Mouse (Mus musculus): Measurements from ENCODE around the gene Lypla2. TPM values are rescaled to one million over a fixed set of nuclear protein-coding genes. Genes with fewer than 3 reads are reported as not detected.
A peak's percentile ranks its signal among the peaks of the same experiment; 100 is the strongest.

Gene Lypla2
- total RNA-seq, 2 experiments from 2014 or later, result 95.3 to 103 TPM

DNA sequence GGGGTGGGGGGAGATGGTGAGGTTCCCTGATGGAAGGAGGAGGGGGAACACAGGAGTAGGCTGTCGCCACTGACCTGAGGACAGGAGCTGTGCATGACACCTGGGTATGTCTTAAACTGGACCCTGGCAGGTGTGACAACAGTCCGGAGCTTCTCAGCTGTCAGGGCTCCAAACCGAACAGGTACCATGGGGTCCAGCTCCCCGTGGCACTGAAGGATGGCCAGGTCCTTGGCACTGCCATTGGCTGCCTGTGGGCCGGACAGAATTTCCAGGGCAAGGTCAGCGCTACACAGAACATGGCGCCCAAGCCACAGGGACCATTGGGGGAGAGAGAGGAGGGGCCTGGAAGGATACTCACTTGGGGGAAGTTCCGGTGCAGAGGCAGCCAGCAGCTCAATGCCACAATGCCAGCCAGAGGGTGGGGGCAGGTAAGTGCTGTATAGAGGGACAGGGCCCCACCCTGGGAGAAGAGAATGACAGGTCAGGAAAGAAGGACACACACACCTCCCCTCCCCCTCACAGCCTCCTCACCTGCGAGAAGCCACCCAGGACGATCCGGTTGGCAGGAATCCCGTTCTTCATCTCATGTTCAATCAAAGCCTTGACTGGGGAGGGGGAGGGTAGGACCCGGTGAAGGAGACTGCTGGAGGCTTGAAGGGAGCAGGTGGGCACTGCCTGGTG is 3.2 kb downstream of the Lypla2 start:
- no peak for DNase-seq (ENCODE audit: low spot score in 2 of 2)
- TF ChIP-seq CTCF (conservative IDR thresholded peaks at IDR 0.05), result no peak
- H3K4me3 ChIP-seq, result no peak overlapping the region
- H3K27ac ChIP-seq, result no peak overlapping the region; the same call in 1 of the 2 replicates

GRCm38 (mm10) chr4:135968271-135968869 is 4.1 kb downstream of the Lypla2 start:
- DNase-seq (ENCODE audit: low spot score in 2 of 2), result no peak
- H3K4me3 ChIP-seq, result no peak overlapping the region
- TF ChIP-seq CTCF (conservative IDR thresholded peaks at IDR 0.05), result no peak
- peak overlapping the region; percentile 71 for H3K27ac ChIP-seq

DNA sequence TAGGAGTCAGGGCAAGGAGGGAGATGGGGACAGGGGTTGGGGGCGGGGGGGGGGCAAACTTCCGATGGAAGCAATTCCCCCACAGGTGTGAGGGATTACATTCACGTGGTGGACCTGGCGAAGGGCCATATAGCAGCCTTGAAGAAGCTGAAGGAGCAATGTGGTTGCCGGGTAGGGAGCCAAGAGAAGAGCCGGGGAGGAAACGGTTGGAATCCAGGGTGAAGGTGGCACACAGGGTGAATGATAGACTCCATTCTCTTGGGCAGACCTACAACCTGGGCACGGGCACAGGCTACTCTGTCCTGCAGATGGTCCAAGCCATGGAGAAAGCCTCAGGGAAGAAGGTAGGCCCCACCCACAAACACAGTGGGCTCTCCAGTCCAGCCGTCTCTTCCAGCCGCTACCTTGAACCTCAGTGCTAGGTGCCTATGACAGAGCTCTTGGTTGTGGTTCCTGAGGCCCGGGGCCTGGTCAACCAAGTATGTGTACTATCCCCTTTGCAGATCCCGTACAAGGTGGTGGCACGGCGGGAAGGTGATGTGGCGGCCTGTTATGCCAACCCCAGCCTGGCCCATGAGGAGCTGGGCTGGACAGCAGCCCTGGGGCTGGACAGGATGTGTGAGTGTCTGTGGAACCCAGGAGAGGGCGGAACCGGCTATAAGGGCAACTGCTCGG is 5.2 kb downstream of the Lypla2 start:
- no peak for DNase-seq (ENCODE audit: low spot score in 2 of 2)
- H3K27ac ChIP-seq, result no peak overlapping the region
- no peak overlapping the region for H3K4me3 ChIP-seq
- no peak for TF ChIP-seq CTCF (conservative IDR thresholded peaks at IDR 0.05)

- no peak for TF ChIP-seq CTCF (conservative IDR thresholded peaks at IDR 0.05)
- Histone ChIP-seq H3K27ac (no peak overlapping the region), H3K4me3 (no peak overlapping the region)
- no peak for DNase-seq (ENCODE audit: low spot score in 2 of 2)
These were observed 6.1 kb downstream of the Lypla2 start for GRCm38 (mm10) chr4:135966283-135966682.

GRCm38 (mm10) chr4:135965113-135965512 is 7.3 kb downstream of the Lypla2 start:
- H3K4me3 ChIP-seq, result no peak overlapping the region
- no peak for TF ChIP-seq CTCF (conservative IDR thresholded peaks at IDR 0.05)
- H3K27ac ChIP-seq, result peak overlapping the region; percentile 97; the same call in 1 of the 2 replicates
- DNase-seq (ENCODE audit: low spot score in 2 of 2), result no peak

DNA sequence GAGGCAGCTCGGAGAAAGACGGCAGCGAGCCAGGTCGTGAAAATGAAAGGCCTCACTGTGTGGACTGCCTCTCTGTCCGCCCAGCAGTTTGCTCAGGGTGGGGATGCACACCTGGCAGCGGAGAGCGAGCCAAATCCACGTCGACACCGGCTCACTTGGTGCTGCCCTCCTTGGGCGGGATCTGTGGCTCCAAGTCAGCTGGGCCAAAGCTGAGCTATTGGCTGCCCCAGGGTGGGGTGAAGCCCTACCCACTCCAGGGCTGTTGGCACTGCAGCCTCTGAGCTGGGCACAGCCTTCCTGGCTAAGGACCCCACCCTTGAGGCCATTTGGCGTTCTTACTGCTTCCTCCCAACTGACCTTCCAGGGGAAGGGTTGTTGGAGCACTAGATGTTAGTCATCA is 8.0 kb downstream of the Lypla2 start:
- peak overlapping the region; percentile 84 for H3K4me3 ChIP-seq
- DNase-seq (ENCODE audit: low spot score in 2 of 2), result peak; percentile 46 to 60
- TF ChIP-seq CTCF (conservative IDR thresholded peaks at IDR 0.05), result no peak
- H3K27ac ChIP-seq, result peak overlapping the region; percentile 97

DNA sequence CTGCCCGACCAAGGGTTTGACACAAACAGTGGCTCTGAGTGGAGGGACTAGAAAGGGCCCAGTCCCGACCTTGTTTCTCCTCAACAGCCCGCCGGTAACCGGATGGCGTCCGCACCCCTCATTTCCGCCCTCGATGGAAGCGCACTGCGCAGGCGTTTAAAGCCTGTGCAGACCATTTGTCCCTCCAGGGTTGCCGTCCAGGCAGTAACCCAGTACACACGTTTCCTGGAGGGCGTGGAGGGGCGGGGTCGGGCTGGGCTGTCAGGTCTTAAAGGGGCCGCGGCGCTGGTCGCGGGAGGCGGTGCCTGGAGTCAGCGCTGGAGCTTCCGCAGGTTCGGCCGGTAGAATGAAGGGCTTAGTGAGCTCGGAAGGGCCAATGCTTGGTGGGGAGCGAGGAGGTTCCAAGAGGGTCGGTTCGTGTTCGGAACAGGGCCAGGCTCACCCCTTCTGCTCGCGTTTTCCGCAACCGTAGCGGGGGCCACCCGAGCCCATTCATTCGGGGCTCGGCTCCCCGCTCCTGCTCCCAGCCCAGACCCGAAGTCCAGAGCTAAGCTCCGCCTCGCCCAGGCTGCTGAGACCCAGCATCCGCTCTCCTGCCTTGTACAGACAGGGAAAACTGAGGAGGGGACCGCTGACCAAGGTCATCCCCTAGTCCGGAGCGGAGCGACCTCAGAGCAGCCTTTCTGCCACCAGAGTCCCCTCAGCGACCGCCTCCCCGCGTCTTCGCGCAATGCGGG is 8.8 kb downstream of the Lypla2 start, which contains the start of gene Gale:
Gene Gale (plus strand): TSS at position 271 of the 737 bp plus-strand sequence.
- no peak for TF ChIP-seq CTCF (conservative IDR thresholded peaks at IDR 0.05)
- DNase-seq (ENCODE audit: low spot score in 2 of 2), result peak; percentile 94
- Histone ChIP-seq H3K27ac (peak within 1 kb of the TSS; percentile 97), H3K4me3 (peak within 1 kb of the TSS; percentile 84)

GRCm38 (mm10) chr4:135962946-135963345 is 9.5 kb downstream of the Lypla2 start:
- no peak for TF ChIP-seq CTCF (conservative IDR thresholded peaks at IDR 0.05)

DNA sequence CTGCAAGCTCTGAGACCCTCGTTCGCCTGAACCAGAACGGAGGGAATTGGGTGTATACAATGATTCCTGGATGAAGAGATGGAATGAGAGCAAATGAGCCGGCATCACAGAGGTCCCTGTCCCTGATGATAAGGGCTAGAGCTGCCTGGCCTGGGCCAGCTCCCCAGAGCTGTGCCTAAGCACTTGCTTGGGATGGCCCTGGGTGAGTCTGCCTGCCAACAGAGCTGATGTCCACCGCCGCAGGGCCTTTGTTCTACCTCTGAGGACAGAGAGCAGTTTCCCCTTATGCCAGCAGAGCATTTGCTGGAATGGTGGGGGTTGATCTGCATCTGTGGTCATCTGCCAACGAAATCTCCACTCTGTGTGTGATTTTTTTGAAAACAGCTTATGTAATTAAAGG is 10.2 kb downstream of the Lypla2 start:
- Histone ChIP-seq H3K27ac (peak overlapping the region; percentile 97), H3K4me3 (no peak overlapping the region)
- DNase-seq (ENCODE audit: low spot score in 2 of 2), result no peak
- no peak for TF ChIP-seq CTCF (conservative IDR thresholded peaks at IDR 0.05)

More at GRCm38 (mm10) chr4:135962946-135963345, 9.5 kb downstream of the Lypla2 start:
- Histone ChIP-seq H3K4me3 (peak overlapping the region; percentile 84), H3K27ac (peak overlapping the region; percentile 97)
- no peak for DNase-seq (ENCODE audit: low spot score in 2 of 2)

DNA sequence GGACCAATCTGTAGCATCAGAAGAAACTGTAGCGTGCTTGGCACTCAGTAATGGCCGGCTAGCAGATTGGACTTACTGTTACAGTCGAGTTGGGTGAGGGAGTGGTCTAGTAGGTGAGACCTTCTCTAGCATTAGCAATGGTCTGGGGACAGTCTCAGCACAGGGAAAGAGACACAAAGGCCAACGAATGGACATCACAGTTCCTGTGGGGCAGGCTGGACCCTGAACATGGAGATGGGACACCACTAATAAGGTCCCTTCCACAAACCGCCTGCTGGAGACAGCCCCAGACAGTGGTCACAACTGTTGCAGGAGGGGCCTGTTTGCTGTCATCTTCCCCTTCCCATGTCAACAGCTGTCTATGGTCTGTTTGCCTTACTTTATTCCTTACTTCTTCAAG is 10.7 kb downstream of the Lypla2 start:
- Histone ChIP-seq H3K4me3 (no peak overlapping the region), H3K27ac (0 out of 2 replicates have a peak overlapping the region, but pooled peaks have one; percentile 97)
- no peak for TF ChIP-seq CTCF (conservative IDR thresholded peaks at IDR 0.05)
- DNase-seq (ENCODE audit: low spot score in 2 of 2), result no peak

GRCm38 (mm10) chr4:135960717-135961116 is 11.7 kb downstream of the Lypla2 start:
- H3K4me3 ChIP-seq, result no peak overlapping the region
- H3K27ac ChIP-seq, result no peak overlapping the region
- peak; percentile 61 to 82 for DNase-seq (ENCODE audit: low spot score in 2 of 2)
- TF ChIP-seq CTCF (conservative IDR thresholded peaks at IDR 0.05), result peak; percentile 96

- H3K27ac ChIP-seq, result no peak overlapping the region
- no peak for TF ChIP-seq CTCF (conservative IDR thresholded peaks at IDR 0.05)
- no peak for DNase-seq (ENCODE audit: low spot score in 2 of 2)
- H3K4me3 ChIP-seq, result no peak overlapping the region
These were observed 14.1 kb downstream of the Lypla2 start for GRCm38 (mm10) chr4:135958354-135958753.

GRCm38 (mm10) chr4:135955886-135956285 is 16.5 kb downstream of the Lypla2 start:
- DNase-seq (ENCODE audit: low spot score in 2 of 2), result no peak
- TF ChIP-seq CTCF (conservative IDR thresholded peaks at IDR 0.05), result no peak
- Histone ChIP-seq H3K27ac (no peak overlapping the region), H3K4me3 (no peak overlapping the region)

Measured in layer of hippocampus, adult 2 months (tissue).